Mouse (Mus musculus): ENCODE measurements around the gene Sh3glb2.

Sh3glb2 gene

DNA sequence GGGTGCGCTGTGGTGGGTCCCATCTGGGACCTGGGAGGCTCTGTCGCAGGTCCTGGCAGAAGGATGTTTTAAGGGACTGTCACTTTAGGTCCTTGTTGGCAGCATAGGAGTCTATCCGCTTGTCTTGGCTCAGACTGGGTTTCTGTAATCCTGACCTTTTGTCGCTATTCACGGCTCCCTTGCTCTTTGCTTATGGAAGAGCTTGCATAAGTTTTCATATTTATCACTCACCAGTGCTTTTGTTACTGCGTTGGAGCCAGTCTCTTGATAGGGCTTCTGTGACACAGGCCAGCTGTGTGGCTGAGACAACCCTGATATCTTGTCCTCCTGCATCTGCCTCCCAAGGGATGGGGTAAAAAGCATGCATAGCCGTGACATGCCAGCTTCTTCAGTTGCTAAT is 20.2 kb upstream of the Sh3glb2 start:
- no peak for DNase-seq

DNA sequence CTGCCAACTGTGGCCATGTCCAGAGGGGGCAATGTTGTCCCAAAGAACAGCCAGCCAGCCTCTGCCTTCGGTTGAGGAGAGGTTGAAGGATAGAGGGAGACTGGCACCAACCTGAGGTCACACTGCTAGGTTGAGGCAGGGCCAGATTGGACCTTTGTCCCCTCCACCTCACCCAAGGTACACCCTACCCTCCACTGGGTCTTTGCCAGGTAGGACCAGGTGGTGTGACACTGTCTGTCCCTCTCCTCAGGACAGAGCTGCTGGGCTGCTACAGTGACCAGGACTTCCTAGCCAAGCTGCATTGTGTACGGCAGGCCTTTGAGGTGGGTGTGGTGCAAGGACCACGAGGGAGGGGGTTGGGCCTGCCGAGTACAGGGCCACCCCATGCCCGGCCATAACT is 18.6 kb upstream of the Sh3glb2 start:
- no peak for DNase-seq

- no peak for DNase-seq
These were observed 16.8 kb upstream of the Sh3glb2 start for GRCm38 (mm10) chr2:30375893-30376292.

GRCm38 (mm10) chr2:30372726-30373125 is 13.6 kb upstream of the Sh3glb2 start:
- DNase-seq: no peak

GRCm38 (mm10) chr2:30371544-30371943 is 12.4 kb upstream of the Sh3glb2 start:
- DNase-seq: no peak

GRCm38 (mm10) chr2:30366203-30366602 is 7.1 kb upstream of the Sh3glb2 start:
- DNase-seq: no peak

DNA sequence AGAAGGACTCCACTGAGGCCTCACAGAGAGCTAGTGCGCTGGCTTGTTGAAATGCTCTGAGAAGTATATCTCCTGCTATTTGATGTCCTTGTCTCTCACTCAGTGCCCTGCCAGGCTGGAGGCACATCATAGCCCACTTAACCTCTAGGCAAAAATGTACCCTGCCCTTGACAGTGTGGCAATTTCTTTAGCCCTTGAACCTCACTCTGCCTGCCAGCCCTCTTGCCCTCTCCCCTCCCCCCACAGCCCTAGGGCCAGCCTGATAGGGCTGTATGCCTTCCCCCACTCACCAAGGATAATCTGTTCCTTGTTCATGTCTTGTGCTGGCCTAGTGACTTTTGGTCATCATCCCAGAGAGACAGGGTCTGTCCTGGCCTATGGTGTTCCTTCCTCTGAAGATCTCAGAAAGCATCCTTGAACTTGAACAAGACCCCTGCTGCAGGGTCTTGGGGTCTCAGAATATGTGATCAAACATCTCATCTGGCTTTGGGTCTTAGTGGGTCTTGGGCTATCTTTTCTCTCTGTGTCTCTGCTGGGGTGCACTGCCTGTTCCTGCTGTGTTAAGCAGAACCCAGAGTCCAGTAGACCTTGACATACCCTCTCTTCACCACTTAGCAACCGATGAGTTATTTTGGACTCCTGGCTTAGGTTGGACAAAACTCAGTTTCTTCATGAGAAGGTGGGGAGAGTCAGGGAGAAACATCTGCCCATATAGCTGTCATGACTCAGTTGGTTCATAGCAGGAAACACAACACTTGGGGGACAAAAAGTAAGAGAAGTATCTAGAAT is 6.3 kb upstream of the Sh3glb2 start:
- no peak for DNase-seq

DNA sequence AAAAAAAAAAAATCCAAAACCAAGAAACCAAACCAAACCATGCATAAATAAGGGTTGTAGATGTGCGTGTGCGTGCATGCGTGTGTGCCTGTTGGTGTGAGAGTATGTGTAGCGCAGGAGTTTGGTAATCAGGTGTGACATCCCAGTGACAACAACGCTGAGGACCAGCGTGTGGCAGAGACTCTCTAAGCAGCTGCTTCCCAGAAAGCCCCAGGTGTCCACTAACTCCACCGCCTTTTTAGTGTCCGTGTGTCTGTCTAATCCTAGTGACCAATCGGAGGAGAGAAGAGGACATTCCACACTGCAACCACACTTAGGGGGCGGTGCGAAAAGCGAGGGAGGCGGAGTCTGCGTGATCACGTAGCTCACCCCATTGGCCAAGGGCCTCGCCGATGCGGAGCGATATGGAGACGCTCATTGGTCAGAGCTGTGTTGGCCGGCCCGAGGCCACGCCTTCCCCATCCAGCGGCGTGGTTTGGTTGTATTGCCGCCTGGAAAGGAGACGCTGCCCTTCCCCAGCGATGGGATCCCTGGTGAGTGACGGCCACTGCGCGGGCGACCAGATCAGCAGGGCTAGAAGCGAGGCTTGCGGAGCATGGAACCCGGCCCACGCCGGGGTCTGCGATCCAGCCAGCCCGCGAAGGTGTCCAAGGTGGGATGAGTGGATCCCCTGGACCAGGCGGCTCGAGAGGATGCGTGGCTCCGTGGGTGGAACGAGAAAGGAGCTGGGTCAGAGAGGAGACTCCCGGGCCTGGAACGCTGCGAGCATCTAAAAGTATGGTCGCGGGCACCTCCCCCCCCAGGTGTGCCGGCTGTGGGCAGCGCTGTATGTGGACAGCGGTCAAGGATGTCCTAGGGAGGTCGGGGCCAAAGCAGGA is 4.9 kb upstream of the Sh3glb2 start, which contains the start of gene Miga2:
Gene Miga2 (plus strand): TSS at position 461 of the 878 bp plus-strand sequence.
- peak; percentile 97 to 100 for DNase-seq

- DNase-seq: no peak
These were observed 3.7 kb upstream of the Sh3glb2 start for GRCm38 (mm10) chr2:30362865-30363264.

- DNase-seq: no peak
These were observed 1.5 kb upstream of the Sh3glb2 start for GRCm38 (mm10) chr2:30360626-30361025.

- peak; percentile 51 to 59 for DNase-seq
These were observed 1.3 kb downstream of the Sh3glb2 start for GRCm38 (mm10) chr2:30357552-30358510.

DNA sequence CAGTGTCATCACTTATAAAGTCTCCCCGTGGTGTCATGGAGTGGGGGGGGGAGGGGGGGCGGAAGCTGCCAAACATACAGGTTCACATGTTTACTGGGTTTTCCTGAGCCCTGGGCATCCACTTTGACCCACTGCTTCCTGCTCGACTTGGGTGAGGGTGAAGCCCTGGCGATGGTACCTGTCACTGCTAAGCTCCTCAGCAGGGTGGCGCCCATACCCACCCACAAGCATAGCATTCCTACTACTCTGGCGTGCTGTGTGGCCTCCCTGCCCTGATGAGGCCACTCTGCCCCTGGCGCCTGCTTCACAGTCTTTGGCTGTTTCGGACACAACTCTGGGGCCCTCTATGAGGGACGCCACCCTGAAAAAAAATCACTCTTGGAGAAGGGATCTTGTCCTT is 2.2 kb downstream of the Sh3glb2 start:
- no peak for DNase-seq

DNA sequence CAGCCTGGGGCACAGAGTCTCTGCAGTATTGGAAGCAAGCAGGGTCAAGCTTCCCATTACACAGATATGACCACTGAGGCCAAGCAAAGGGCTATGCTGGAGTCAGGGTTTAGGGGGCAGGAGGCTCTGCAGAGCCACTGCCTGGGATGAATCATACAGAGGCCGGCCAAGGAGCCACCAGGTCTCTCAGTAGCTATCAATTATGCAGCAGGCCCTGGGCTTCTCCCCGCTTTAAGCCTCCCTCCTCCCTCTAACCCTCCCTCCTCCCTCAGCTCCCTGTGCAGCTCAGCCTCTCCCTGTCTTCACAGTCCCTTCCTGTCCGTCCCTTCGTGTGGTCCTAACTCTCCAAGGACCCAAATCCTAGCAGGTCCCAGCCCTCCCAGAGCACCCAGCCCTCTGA is 2.9 kb downstream of the Sh3glb2 start:
- peak in 1 of 2 experiments; percentile 57 for DNase-seq

GRCm38 (mm10) chr2:30355861-30356260 is 3.3 kb downstream of the Sh3glb2 start:
- DNase-seq: peak; percentile 68 to 73

- DNase-seq: no peak
These were observed 8.0 kb downstream of the Sh3glb2 start for GRCm38 (mm10) chr2:30351149-30351548.

- no peak for DNase-seq
These were observed 9.9 kb downstream of the Sh3glb2 start for GRCm38 (mm10) chr2:30349196-30349595.

DNA sequence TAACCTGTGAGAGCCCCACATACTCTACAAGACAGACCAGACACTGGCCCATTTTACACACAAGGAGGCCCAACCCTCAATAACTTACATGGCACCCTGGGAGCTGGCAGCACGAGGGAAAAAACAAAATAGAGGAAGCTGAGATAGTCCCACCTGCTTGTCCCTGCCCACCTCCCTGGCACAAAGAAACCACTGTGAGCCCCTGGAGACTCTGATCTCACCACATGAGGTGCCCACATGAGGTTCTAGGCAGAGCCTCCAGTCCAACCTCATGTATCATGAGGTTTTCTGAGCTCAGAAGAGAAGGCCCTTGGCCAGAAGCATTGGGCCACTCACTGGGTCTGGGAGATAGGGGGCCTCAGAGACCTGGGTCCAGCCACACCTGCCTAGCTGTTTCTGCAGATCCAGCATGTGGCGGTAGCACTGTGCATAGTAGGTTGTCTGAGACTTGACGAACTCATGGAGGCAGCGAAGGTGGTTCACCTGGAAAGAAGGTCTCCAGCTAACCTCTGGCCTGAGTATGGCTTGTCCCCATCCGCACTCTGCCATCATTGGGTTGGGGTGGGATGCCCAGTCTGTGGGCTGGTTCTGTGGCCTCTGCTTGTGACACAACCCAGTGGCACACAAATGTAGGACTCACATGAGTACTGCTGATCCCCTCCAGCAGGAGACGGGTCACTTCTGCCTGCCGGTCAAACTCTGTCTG is 13.0 kb downstream of the Sh3glb2 start:
- no peak for DNase-seq

GRCm38 (mm10) chr2:30343601-30344137 is 15.5 kb downstream of the Sh3glb2 start:
- DNase-seq: peak; percentile 62 to 68

DNA sequence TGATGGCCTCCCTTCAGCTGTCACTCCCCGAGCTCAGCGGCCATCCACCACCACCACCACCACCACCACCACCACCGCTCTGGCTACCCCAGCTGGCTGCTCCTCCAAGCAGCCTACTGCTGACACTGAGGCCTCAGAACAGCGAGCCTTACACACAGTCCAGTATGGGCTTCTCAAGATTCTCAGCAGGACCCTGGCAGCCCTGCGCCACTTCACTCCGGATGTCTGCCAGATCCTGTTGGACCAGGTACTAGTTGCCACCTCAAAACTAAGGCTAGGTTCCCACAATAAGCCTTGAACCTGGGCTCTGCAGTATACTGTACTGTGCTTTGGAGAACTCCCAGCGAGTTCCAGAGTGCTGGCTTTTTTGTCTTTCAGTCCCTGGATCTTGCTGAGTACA is 16.6 kb downstream of the Sh3glb2 start:
- DNase-seq: peak; percentile 69 to 71

- no peak for DNase-seq
These were observed 17.1 kb downstream of the Sh3glb2 start for GRCm38 (mm10) chr2:30342061-30342460.

- peak in 1 of 2 experiments; percentile 33 for DNase-seq
These were observed 22.0 kb downstream of the Sh3glb2 start for GRCm38 (mm10) chr2:30337179-30337578.

Measured in cerebellum, adult 18-20 months (tissue).